Mouse (Mus musculus) MEL (cell line): ENCODE results near the gene Scn8a. TPM values are rescaled to one million over a fixed set of nuclear protein-coding genes. Genes with fewer than 3 reads are reported as not detected.

Experiments used
- DNase-seq: peaks from one replicate; pipeline ENCODE4 v3.0.0; 2011; ENCODE audit warnings: low read depth, low spot score
- H3K27ac ChIP-seq: 2 replicates; pipeline ENCODE4 v1.5.1; 2012; ENCODE audit warnings: low read depth, mild to moderate bottlenecking, control low read depth, low read length, moderate library complexity; ENCODE audit not compliant: control insufficient read depth
- H3K27me3 ChIP-seq, 2 experiments: fragments of 150-350 bp in 1 of 2; sonication (generic) in 1 of 2; 2 replicates each; pipeline ENCODE4 v1.6.1; 2012; ENCODE audit warnings: low read length in 2 of 2, mild to moderate bottlenecking in 2 of 2, improper control_type of control experiment in 1 of 2, moderate library complexity in 1 of 2; ENCODE audit not compliant: insufficient read depth in 2 of 2, control insufficient read depth in 1 of 2
- H3K36me3 ChIP-seq, 2 experiments: 2 replicates each; pipeline ENCODE4 v1.6.1; 2012 to 2014; ENCODE audit warnings: low read length in 2 of 2, improper control_type of control experiment in 1 of 2, inconsistent platforms in 1 of 2, mild to moderate bottlenecking in 1 of 2; ENCODE audit not compliant: insufficient read depth in 2 of 2, control insufficient read depth in 1 of 2
- H3K4me1 ChIP-seq, 2 experiments: fragments of 150-350 bp in 1 of 2; sonication (generic) in 1 of 2; 2 replicates each; pipeline ENCODE4 v1.6.1; 2012; ENCODE audit warnings: low read length in 2 of 2, improper control_type of control experiment in 1 of 2, mild to moderate bottlenecking in 1 of 2; ENCODE audit not compliant: insufficient read depth in 2 of 2, control insufficient read depth in 1 of 2
- H3K4me3 ChIP-seq, 2 experiments: fragments of 150-350 bp in 1 of 2; sonication (generic) in 1 of 2; 2 replicates each; pipeline ENCODE4 v1.5.1; 2012; ENCODE audit warnings: low read depth in 2 of 2, low read length in 2 of 2, mild to moderate bottlenecking in 2 of 2, moderate library complexity in 2 of 2, control low read depth in 1 of 2, improper control_type of control experiment in 1 of 2; ENCODE audit not compliant: control insufficient read depth in 1 of 2, insufficient read depth in 1 of 2
- H3K79me2 ChIP-seq: 2 replicates; pipeline ENCODE4 v1.6.1; 2012; ENCODE audit warnings: mild to moderate bottlenecking, low read length, moderate library complexity; ENCODE audit not compliant: control insufficient read depth, poor library complexity, insufficient read depth
- H3K9ac ChIP-seq: 2 replicates; pipeline ENCODE4 v1.6.1; 2012; ENCODE audit warnings: low read depth, mild to moderate bottlenecking, control low read depth, low read length, moderate library complexity; ENCODE audit not compliant: control insufficient read depth, poor library complexity, severe bottlenecking
- H3K9me3 ChIP-seq: fragments of 150-350 bp; sonication (generic); replicated peaks from 2 replicates; pipeline ENCODE4 v1.6.1; 2012; ENCODE audit warnings: mild to moderate bottlenecking, low read length, improper control_type of control experiment, moderate library complexity; ENCODE audit not compliant: insufficient read depth
- BHLHE40 ChIP-seq: IDR thresholded peaks from 2 replicates; pipeline ENCODE4 v1.6.1; 2012; ENCODE audit warnings: low read depth, mild to moderate bottlenecking, inconsistent platforms, low read length, improper control_type of control experiment, borderline replicate concordance
- CHD2 ChIP-seq: IDR thresholded peaks from 2 replicates; pipeline ENCODE4 v1.6.1; 2011; ENCODE audit warnings: low read length, improper control_type of control experiment
- E2F4 ChIP-seq: IDR thresholded peaks from 2 replicates; pipeline ENCODE4 v1.6.1; 2011; ENCODE audit warnings: low read depth, low read length, improper control_type of control experiment, borderline replicate concordance
- EP300 ChIP-seq, 2 experiments: IDR thresholded peaks; 2 replicates each; pipeline ENCODE4 v1.6.1; 2011; ENCODE audit warnings: improper control_type of control experiment in 2 of 2, low read length in 2 of 2, low read depth in 1 of 2, mild to moderate bottlenecking in 1 of 2
- ETS1 ChIP-seq: IDR thresholded peaks from 2 replicates; pipeline ENCODE4 v1.6.1; 2012; ENCODE audit warnings: low read depth, mild to moderate bottlenecking, inconsistent platforms, low read length, improper control_type of control experiment, moderate library complexity
- GABPA ChIP-seq: IDR thresholded peaks from 2 replicates; pipeline ENCODE4 v1.6.1; 2012; ENCODE audit warnings: low read depth, mild to moderate bottlenecking, inconsistent platforms, low read length, improper control_type of control experiment, moderate library complexity
- HCFC1 ChIP-seq: IDR thresholded peaks from 2 replicates; pipeline ENCODE4 v1.6.1; 2012; ENCODE audit warnings: low read depth, mild to moderate bottlenecking, inconsistent platforms, low read length, improper control_type of control experiment, moderate library complexity
- JUND ChIP-seq: IDR thresholded peaks from 2 replicates; pipeline ENCODE4 v1.6.1; 2011; ENCODE audit warnings: low read depth, mild to moderate bottlenecking, improper control_type of control experiment, low read length
- KAT2A ChIP-seq: conservative IDR thresholded peaks from 2 replicates; pipeline ENCODE4 v1.6.1; 2012; ENCODE audit warnings: low read depth, low read length, improper control_type of control experiment, inconsistent platforms
- MAFK ChIP-seq: IDR thresholded peaks from 2 replicates; pipeline ENCODE4 v1.6.1; 2011; ENCODE audit warnings: low read depth, mild to moderate bottlenecking, low read length, improper control_type of control experiment, borderline replicate concordance
- MAZ ChIP-seq: IDR thresholded peaks from 2 replicates; pipeline ENCODE4 v1.6.1; 2012; ENCODE audit warnings: low read depth, mild to moderate bottlenecking, inconsistent platforms, low read length, improper control_type of control experiment
- MXI1 ChIP-seq: IDR thresholded peaks from 2 replicates; pipeline ENCODE4 v1.6.1; 2011; ENCODE audit warnings: mild to moderate bottlenecking, low read depth, low read length, improper control_type of control experiment
- MYB ChIP-seq: IDR thresholded peaks from 2 replicates; pipeline ENCODE4 v1.6.1; 2011; ENCODE audit warnings: mild to moderate bottlenecking, low read depth, low read length, improper control_type of control experiment
- MYC ChIP-seq: IDR thresholded peaks from 2 replicates; pipeline ENCODE4 v1.6.1; 2011; ENCODE audit warnings: low read depth, mild to moderate bottlenecking, low read length, improper control_type of control experiment, moderate library complexity
- NELFE ChIP-seq: IDR thresholded peaks from 2 replicates; pipeline ENCODE4 v1.6.1; 2011; ENCODE audit warnings: low read depth, low read length, improper control_type of control experiment
- NRF1 ChIP-seq: IDR thresholded peaks from 2 replicates; pipeline ENCODE4 v1.6.1; 2014; ENCODE audit warnings: low read depth, mild to moderate bottlenecking, inconsistent platforms, low read length, improper control_type of control experiment, moderate library complexity; ENCODE audit not compliant: poor library complexity, insufficient read depth, severe bottlenecking
- POLR2A ChIP-seq, 2 experiments: IDR thresholded peaks; 2 replicates each; pipeline ENCODE4 v1.6.1; 2011 to 2012; ENCODE audit warnings: low read length in 2 of 2, mild to moderate bottlenecking in 2 of 2, control low read depth in 1 of 2, improper control_type of control experiment in 1 of 2, low read depth in 1 of 2, moderate library complexity in 1 of 2; ENCODE audit not compliant: control insufficient read depth in 1 of 2, insufficient read depth in 1 of 2, poor library complexity in 1 of 2
- RAD21 ChIP-seq: IDR thresholded peaks from 2 replicates; pipeline ENCODE4 v1.6.1; 2011; ENCODE audit warnings: mild to moderate bottlenecking, low read depth, low read length, improper control_type of control experiment
- RCOR1 ChIP-seq: IDR thresholded peaks from 2 replicates; pipeline ENCODE4 v1.6.1; 2012; ENCODE audit warnings: low read depth, mild to moderate bottlenecking, inconsistent platforms, low read length, improper control_type of control experiment
- SIN3A ChIP-seq: IDR thresholded peaks from 2 replicates; pipeline ENCODE4 v1.6.1; 2012; ENCODE audit warnings: low read length, improper control_type of control experiment, inconsistent platforms
- SMC3 ChIP-seq: IDR thresholded peaks from 2 replicates; pipeline ENCODE4 v1.6.1; 2011; ENCODE audit warnings: low read depth, low read length, improper control_type of control experiment
- TAL1 ChIP-seq: IDR thresholded peaks from 2 replicates; pipeline ENCODE4 v1.6.1; 2012; ENCODE audit warnings: mild to moderate bottlenecking, inconsistent platforms, low read length, moderate library complexity, mixed read lengths
- TBP ChIP-seq: IDR thresholded peaks from 2 replicates; pipeline ENCODE4 v1.8.0; 2011; ENCODE audit warnings: low read depth, low read length, improper control_type of control experiment
- TCF12 ChIP-seq: IDR thresholded peaks from 2 replicates; pipeline ENCODE4 v1.6.1; 2014; ENCODE audit warnings: low read depth, mild to moderate bottlenecking, inconsistent platforms, low read length, improper control_type of control experiment, moderate library complexity
- UBTF ChIP-seq: IDR thresholded peaks from 2 replicates; pipeline ENCODE4 v1.6.1; 2012; ENCODE audit warnings: low read depth, mild to moderate bottlenecking, inconsistent platforms, low read length, improper control_type of control experiment, moderate library complexity, borderline replicate concordance; ENCODE audit not compliant: insufficient read depth
- USF2 ChIP-seq, 2 experiments: IDR thresholded peaks; 2 replicates each; pipeline ENCODE4 v1.6.1; 2011 to 2012; ENCODE audit warnings: improper control_type of control experiment in 2 of 2, low read length in 2 of 2, borderline replicate concordance in 1 of 2, inconsistent platforms in 1 of 2, low read depth in 1 of 2, mild to moderate bottlenecking in 1 of 2; ENCODE audit not compliant: insufficient read depth in 1 of 2
- ZC3H11A ChIP-seq: IDR thresholded peaks from 2 replicates; pipeline ENCODE4 v1.6.1; 2012; ENCODE audit warnings: low read depth, mild to moderate bottlenecking, inconsistent platforms, low read length, improper control_type of control experiment
- ZKSCAN1 ChIP-seq: IDR thresholded peaks from 2 replicates; pipeline ENCODE4 v1.6.1; 2012; ENCODE audit warnings: low read depth, mild to moderate bottlenecking, inconsistent platforms, low read length, improper control_type of control experiment, moderate library complexity
- ZNF384 ChIP-seq: IDR thresholded peaks from 2 replicates; pipeline ENCODE4 v1.6.1; 2012; ENCODE audit warnings: low read depth, mild to moderate bottlenecking, inconsistent platforms, low read length, improper control_type of control experiment
- polyA plus RNA-seq, 2 experiments: library from polyadenylated mRNA; stranded (reverse) in 1 of 2; unstranded in 1 of 2; fragments of >175 nt in 1 of 2; fragments of >200 nt in 1 of 2; gene quantifications; 2 replicates each; pipeline versions ENCODE4 v1.2.1 to v1.2.4; 2012; ENCODE audit warnings: low replicate concordance in 2 of 2, low read depth in 1 of 2; ENCODE audit not compliant: insufficient read length in 2 of 2, insufficient read depth in 1 of 2, missing spikeins in 1 of 2
- total RNA-seq: library from RNA; depleted of rRNA; stranded (reverse); fragments of 300-350 nt; gene quantifications from 2 replicates; pipeline ENCODE4 v1.2.3, GENCODE M21; 2012

Scn8a gene
- total and polyA plus RNA-seq, 3 experiments = 0.01 to 0.08 TPM; not detected in 1

GRCm38 (mm10) chr15:100844336-100844735 lies 25.3 kb upstream of the Scn8a start:
- Histone ChIP-seq H3K27me3 (peaks cover 0 to 1% of the 10 kb centered on the region in 2 experiments; a peak in 2 of 4 replicates), H3K36me3 (no peaks in the 10 kb centered on the region), H3K9ac (no peak overlapping the region), H3K79me2 (no peaks in the 10 kb centered on the region), H3K4me3 (no peak overlapping the region), H3K9me3 (no peaks in the 10 kb centered on the region), H3K4me1 (no peaks in the 10 kb centered on the region), H3K27ac (no peak overlapping the region)
- DNase-seq = no peak
- no peak for TF ChIP-seq HCFC1
- no peak for TF ChIP-seq NELFE
- no peak for TF ChIP-seq MYB
- no peak for TF ChIP-seq MXI1
- no peak for TF ChIP-seq TAL1
- TF ChIP-seq RAD21 = no peak
- TF ChIP-seq ZC3H11A = no peak
- TF ChIP-seq E2F4 = no peak
- no peak for TF ChIP-seq SMC3
- TF ChIP-seq KAT2A = no peak
- TF ChIP-seq UBTF = no peak
- TF ChIP-seq ZNF384 = no peak
- TF ChIP-seq ETS1 = no peak
- TF ChIP-seq POLR2A (IDR thresholded peaks at IDR 0.05; ENCODE audit: control insufficient read depth in 1 of 2, insufficient read depth in 1 of 2, low read depth in 1 of 2, low read length in 2 of 2, poor library complexity in 1 of 2) = no peak
- TF ChIP-seq MYC = no peak
- no peak for TF ChIP-seq TBP
- TF ChIP-seq JUND = no peak
- TF ChIP-seq SIN3A = no peak

GRCm38 (mm10) chr15:100845049-100845879 lies 24.4 kb upstream of the Scn8a start:
- Histone ChIP-seq H3K27ac (no peak overlapping the region), H3K9me3 (no peaks in the 10 kb centered on the region), H3K4me3 (no peak overlapping the region), H3K36me3 (no peaks in the 10 kb centered on the region), H3K9ac (no peak overlapping the region), H3K27me3 (peaks cover 0 to 1% of the 10 kb centered on the region in 2 experiments; a peak in 2 of 4 replicates), H3K4me1 (no peaks in the 10 kb centered on the region), H3K79me2 (no peaks in the 10 kb centered on the region)
- no peak for DNase-seq
- TF ChIP-seq MAFK (no peak), ZKSCAN1 (no peak), KAT2A (no peak), NRF1 (no peak), USF2 (IDR thresholded peaks at IDR 0.05; ENCODE audit: borderline replicate concordance in 1 of 2, insufficient read depth in 1 of 2, low read depth in 1 of 2, low read length in 2 of 2) (no peak), RCOR1 (no peak), TCF12 (no peak), E2F4 (no peak), EP300 (IDR thresholded peaks at IDR 0.05; ENCODE audit: low read depth in 1 of 2, low read length in 2 of 2) (no peak), SIN3A (no peak), MAZ (no peak), HCFC1 (no peak), RAD21 (no peak), BHLHE40 (no peak), GABPA (no peak), NELFE (no peak), CHD2 (no peak), ZNF384 (no peak), ZC3H11A (no peak)
